Mouse (Mus musculus) Patski (cell line): ENCODE results near the gene Xylt1. TPM values are rescaled to one million over a fixed set of nuclear protein-coding genes. Genes with fewer than 3 reads are reported as not detected.

Source experiments
- ATAC-seq: fragments of 100-300 bp; one replicate; pipeline ENCODE4 v1.8.0; 2021
- CTCF ChIA-PET: fragments of 350-600 bp; sonication (Branson Sonifier 250); formaldehyde crosslinking; loops from one replicate; lab custom pipeline; 2022; ENCODE audit warnings: inconsistent platforms; lab: Charles Lee
- POLR2A ChIA-PET: fragments of 350-600 bp; sonication (Branson Sonifier 250); formaldehyde crosslinking; loops from one replicate; lab custom pipeline; 2022; ENCODE audit warnings: antibody characterized with exemption, inconsistent platforms; lab: Charles Lee
- DNase-seq: peaks from one replicate; pipeline ENCODE4 v3.0.0-alpha.2; 2011; ENCODE audit warnings: low read depth, low spot score
- H3K27me3 ChIP-seq: fragments of 371-371 bp; one replicate; pipeline ENCODE4 v1.5.1; 2021
- CTCF ChIP-seq: fragments of 100-300 bp; IDR thresholded peaks from one replicate; pipeline ENCODE4 v1.5.1; 2021
- in situ Hi-C: fragments of 300-500 bp; cut with MboI; formaldehyde crosslinking; loops from 3 replicates; pipeline ENCODE4 v1.11.1; 2018; ENCODE audit warnings: low pct_unique_long_range_greater_than_20kb, mixed read lengths
- polyA plus RNA-seq: library from polyadenylated mRNA; unstranded; gene quantifications from one replicate; pipeline ENCODE4 v1.2.3, GENCODE M21; 2021

The Xylt1 gene
- polyA plus RNA-seq, 1 experiment from 2014 or later, result 20.1 TPM

GRCm38 (mm10) chr7:117395511-117395910, 14.7 kb downstream of the Xylt1 start:
- in situ Hi-C loops, result no loop called here
- POLR2A ChIA-PET, result no interaction called here
- no peak for ATAC-seq

GRCm38 (mm10) chr7:117397877-117398276, 17.1 kb downstream of the Xylt1 start:
- ChIA-PET CTCF (no interaction called here), POLR2A (no interaction called here)
- DNase-seq (no peak), ATAC-seq (no peak)
- no peaks in the 10 kb centered on the region for H3K27me3 ChIP-seq
- no peak for TF ChIP-seq CTCF
- in situ Hi-C loops, result no loop called here

More at GRCm38 (mm10) chr7:117395511-117395910, 14.7 kb downstream of the Xylt1 start:
- no peaks in the 10 kb centered on the region for H3K27me3 ChIP-seq
- CTCF ChIA-PET, result interaction anchor here (1.1 kb wide), 1 partner anchor 96 kb away, joined by 3 read pairs; no protein-coding TSS in a partner anchor
- TF ChIP-seq CTCF, result no peak
- DNase-seq, result no peak

- CTCF ChIA-PET, result no interaction called here
- in situ Hi-C loops, result no loop called here
- H3K27me3 ChIP-seq, result no peaks in the 10 kb centered on the region
- no peak for ATAC-seq
- POLR2A ChIA-PET, result no interaction called here
- DNase-seq, result no peak
- TF ChIP-seq CTCF, result no peak
Observed at GRCm38 (mm10) chr7:117399971-117400370, 19.2 kb downstream of the Xylt1 start.

- no peak for TF ChIP-seq CTCF
- no peak for ATAC-seq
- DNase-seq, result no peak
- POLR2A ChIA-PET, result no interaction called here
- in situ Hi-C loops, result no loop called here
- no peaks in the 10 kb centered on the region for H3K27me3 ChIP-seq
- CTCF ChIA-PET, result no interaction called here
Observed at GRCm38 (mm10) chr7:117401581-117401980, 20.8 kb downstream of the Xylt1 start.

GRCm38 (mm10) chr7:117406336-117406735, 25.6 kb downstream of the Xylt1 start:
- CTCF ChIA-PET, result no interaction called here
- POLR2A ChIA-PET, result interaction anchor here (0.5 kb wide), 1 partner anchor 405 kb away, joined by 3 read pairs; no protein-coding TSS in a partner anchor
- in situ Hi-C loops, result no loop called here
- H3K27me3 ChIP-seq, result no peaks in the 10 kb centered on the region
- ATAC-seq (no peak), DNase-seq (no peak)
- no peak for TF ChIP-seq CTCF

GRCm38 (mm10) chr7:117409268-117409988, 28.6 kb downstream of the Xylt1 start:
- ChIA-PET CTCF (no interaction called here), POLR2A (no interaction called here)
- no peaks in the 10 kb centered on the region for H3K27me3 ChIP-seq
- no peak for TF ChIP-seq CTCF
- no peak for ATAC-seq
- in situ Hi-C loops, result no loop called here
- no peak for DNase-seq

- in situ Hi-C loops, result no loop called here
- H3K27me3 ChIP-seq, result no peaks in the 10 kb centered on the region
- DNase-seq (no peak), ATAC-seq (no peak)
- ChIA-PET POLR2A (no interaction called here), CTCF (no interaction called here)
- TF ChIP-seq CTCF, result no peak
Observed at GRCm38 (mm10) chr7:117411874-117412273, 31.1 kb downstream of the Xylt1 start.

GRCm38 (mm10) chr7:117412405-117412804, 31.6 kb downstream of the Xylt1 start:
- ATAC-seq (no peak), DNase-seq (no peak)
- ChIA-PET POLR2A (no interaction called here), CTCF (no interaction called here)
- in situ Hi-C loops, result no loop called here
- H3K27me3 ChIP-seq, result no peaks in the 10 kb centered on the region
- no peak for TF ChIP-seq CTCF

- ChIA-PET CTCF (no interaction called here), POLR2A (no interaction called here)
- in situ Hi-C loops, result no loop called here
- peak; percentile 17 for ATAC-seq
- no peak for TF ChIP-seq CTCF
- no peak for DNase-seq
- no peaks in the 10 kb centered on the region for H3K27me3 ChIP-seq
Observed at GRCm38 (mm10) chr7:117414341-117415008, 33.7 kb downstream of the Xylt1 start.

- DNase-seq, result no peak
- no peaks in the 10 kb centered on the region for H3K27me3 ChIP-seq
- in situ Hi-C loops, result no loop called here
- ATAC-seq, result peak; percentile 35
- POLR2A ChIA-PET, result no interaction called here
- CTCF ChIA-PET, result no interaction called here
- no peak for TF ChIP-seq CTCF
Observed at GRCm38 (mm10) chr7:117415009-117415363, 34.2 kb downstream of the Xylt1 start.

GRCm38 (mm10) chr7:117419041-117419440, 38.3 kb downstream of the Xylt1 start:
- no peaks in the 10 kb centered on the region for H3K27me3 ChIP-seq
- ChIA-PET POLR2A (no interaction called here), CTCF (no interaction called here)
- DNase-seq, result no peak
- TF ChIP-seq CTCF, result no peak
- in situ Hi-C loops, result no loop called here
- ATAC-seq, result no peak
